Mouse (Mus musculus): ENCODE measurements around the gene Olfr63. TPM values are rescaled to one million over a fixed set of nuclear protein-coding genes. Genes with fewer than 3 reads are reported as not detected.

Olfr63 gene
- total and polyA plus RNA-seq, 2 experiments from 2014 or later = 0.03 TPM; not detected in 1

Other genes starting within 250 kb of the Olfr63 start
- 10.8 and 12.7 TPM in 2 replicates for gene Zfp763, start 231.3 kb upstream of the Olfr63 start, total RNA-seq (2014; rRNA removed)
- 15.3 and 16.7 TPM in 2 replicates for gene Zfp763, start 231.3 kb upstream of the Olfr63 start, polyA plus RNA-seq (2015; fragmentation: Nextera tagmentation; extraction: Ambion mirVana)
- gene 4921501E09Rik, start 196.6 kb upstream of the Olfr63 start, total RNA-seq (2014; rRNA removed) = not detected in 2 replicates
- gene 4921501E09Rik, start 196.6 kb upstream of the Olfr63 start, polyA plus RNA-seq (2015; fragmentation: Nextera tagmentation; extraction: Ambion mirVana) = not detected in 2 replicates
- gene Zfp563, start 175.4 kb upstream of the Olfr63 start, total RNA-seq (2014; rRNA removed) = 9.7 and 11.6 TPM in 2 replicates
- gene Zfp563, start 175.4 kb upstream of the Olfr63 start, polyA plus RNA-seq (2015; fragmentation: Nextera tagmentation; extraction: Ambion mirVana) = 10.3 and 11.8 TPM in 2 replicates
- gene Morc2b, start 125.0 kb upstream of the Olfr63 start, total RNA-seq (2014; rRNA removed) = 0.05 TPM in 1 of 2 replicates, not detected in the other
- gene Morc2b, start 125.0 kb upstream of the Olfr63 start, polyA plus RNA-seq (2015; fragmentation: Nextera tagmentation; extraction: Ambion mirVana) = 0.54 and 0.63 TPM in 2 replicates
- gene Olfr55, start 96.2 kb upstream of the Olfr63 start, total RNA-seq (2014; rRNA removed) = not detected in 2 replicates
- gene Olfr55, start 96.2 kb upstream of the Olfr63 start, polyA plus RNA-seq (2015; fragmentation: Nextera tagmentation; extraction: Ambion mirVana) = not detected in 2 replicates
- gene Olfr239, start 73.4 kb upstream of the Olfr63 start, total RNA-seq (2014; rRNA removed) = not detected in 2 replicates
- not detected in 2 replicates for gene Olfr239, start 73.4 kb upstream of the Olfr63 start, polyA plus RNA-seq (2015; fragmentation: Nextera tagmentation; extraction: Ambion mirVana)
- 0.21 and 1.2 TPM in 2 replicates for gene Olfr1564, start 43.0 kb upstream of the Olfr63 start, total RNA-seq (2014; rRNA removed)
- not detected in 2 replicates for gene Olfr1564, start 43.0 kb upstream of the Olfr63 start, polyA plus RNA-seq (2015; fragmentation: Nextera tagmentation; extraction: Ambion mirVana)
- gene Zfp955a, start 9.5 kb upstream of the Olfr63 start, total RNA-seq (2014; rRNA removed) = 13.4 and 14.2 TPM in 2 replicates
- 17.1 and 18.5 TPM in 2 replicates for gene Zfp955a, start 9.5 kb upstream of the Olfr63 start, polyA plus RNA-seq (2015; fragmentation: Nextera tagmentation; extraction: Ambion mirVana)
- gene Zfp955b, start 24.9 kb downstream of the Olfr63 start, total RNA-seq (2014; rRNA removed) = 12.6 and 16.9 TPM in 2 replicates
- 14.3 and 14.9 TPM in 2 replicates for gene Zfp955b, start 24.9 kb downstream of the Olfr63 start, polyA plus RNA-seq (2015; fragmentation: Nextera tagmentation; extraction: Ambion mirVana)
- gene Zfp81, start 94.2 kb downstream of the Olfr63 start, total RNA-seq (2014; rRNA removed) = 14.1 and 19.3 TPM in 2 replicates
- gene Zfp81, start 94.2 kb downstream of the Olfr63 start, polyA plus RNA-seq (2015; fragmentation: Nextera tagmentation; extraction: Ambion mirVana) = 14.1 and 14.5 TPM in 2 replicates
- gene Zfp101, start 130.0 kb downstream of the Olfr63 start, total RNA-seq (2014; rRNA removed) = 4.4 and 5.2 TPM in 2 replicates
- 11.1 and 11.2 TPM in 2 replicates for gene Zfp101, start 130.0 kb downstream of the Olfr63 start, polyA plus RNA-seq (2015; fragmentation: Nextera tagmentation; extraction: Ambion mirVana)
- gene Actl9, start 168.2 kb downstream of the Olfr63 start, total RNA-seq (2014; rRNA removed) = not detected in 2 replicates
- not detected in 2 replicates for gene Actl9, start 168.2 kb downstream of the Olfr63 start, polyA plus RNA-seq (2015; fragmentation: Nextera tagmentation; extraction: Ambion mirVana)

All from hindbrain, postnatal 0 days (tissue).